Mouse (Mus musculus) bone marrow macrophage, adult 2 months (primary cell): ENCODE measurements around the gene Rabl6.

Experiments used
- CTCF ChIP-seq: IDR thresholded peaks from 2 replicates; pipeline ENCODE4 v1.5.1; 2012; ENCODE audit warnings: low read depth, mild to moderate bottlenecking, low read length, moderate library complexity
- POLR2A ChIP-seq: IDR thresholded peaks from 2 replicates; pipeline ENCODE4 v1.6.1; 2012; ENCODE audit warnings: mild to moderate bottlenecking, low read depth, low read length, borderline replicate concordance

GRCm38 (mm10) chr2:25540541-25540948 is 67.8 kb downstream of the Rabl6 start:
- TF ChIP-seq POLR2A (no peak), CTCF (no peak)
